Mouse (Mus musculus) liver, embryonic 14.5 days (tissue): ENCODE measurements at regions not wholly inside any gene's neighbourhood (a gene's known extent, or its start where the extent isn't known, plus 50 kb on each side); places are given as distances from the start of the nearest gene placed in this dataset.

Source experiments
- ATAC-seq: fragments of 200-750 bp; cut with Nextera tagmentation; 2 replicates; pipeline ENCODE4 v1.8.0; 2017; ENCODE audit warnings: moderate number of reproducible peaks, mild to moderate bottlenecking, moderate library complexity; ENCODE audit not compliant: insufficient read depth
- DNase-seq, 3 experiments: peaks; one replicate each; pipeline ENCODE4 v3.0.0-alpha.2; 2012 to 2013; ENCODE audit warnings: low read depth in 3 of 3, low spot score in 3 of 3
- H3K27ac ChIP-seq: fragments of 300-500 bp; sonication (generic); 2 replicates; pipeline ENCODE4 v1.5.1; 2014; ENCODE audit warnings: moderate library complexity, mild to moderate bottlenecking, control low read depth, inconsistent platforms
- H3K27me3 ChIP-seq: fragments of 300-500 bp; sonication (generic); 2 replicates; pipeline ENCODE4 v1.6.1; 2014; ENCODE audit warnings: mild to moderate bottlenecking, low read length, moderate library complexity; ENCODE audit not compliant: control insufficient read depth, insufficient read depth
- H3K36me3 ChIP-seq: fragments of 300-500 bp; sonication (generic); replicated peaks from 2 replicates; pipeline ENCODE4 v1.6.1; 2014; ENCODE audit warnings: low read depth; ENCODE audit not compliant: control insufficient read depth, insufficient read depth
- H3K4me1 ChIP-seq, 2 experiments: fragments of 200-500 bp in 1 of 2; fragments of 300-500 bp in 1 of 2; sonication (generic) in 1 of 2; replicated peaks; 2 replicates each; pipeline ENCODE4 v1.6.1; 2012 to 2014; ENCODE audit warnings: antibody characterized with exemption in 1 of 2, inconsistent platforms in 1 of 2, low read length in 1 of 2; ENCODE audit not compliant: control insufficient read depth in 2 of 2, insufficient read depth in 2 of 2
- H3K4me2 ChIP-seq: fragments of 300-500 bp; sonication (generic); 2 replicates; pipeline ENCODE4 v1.6.1; 2014; ENCODE audit warnings: low read depth, mild to moderate bottlenecking, control low read depth, moderate library complexity
- H3K4me3 ChIP-seq, 2 experiments: fragments of 200-500 bp in 1 of 2; fragments of 300-500 bp in 1 of 2; sonication (generic) in 1 of 2; 2 replicates each; pipeline ENCODE4 v1.5.1; 2012 to 2014; ENCODE audit warnings: low read depth in 2 of 2, low read length in 2 of 2, mild to moderate bottlenecking in 2 of 2, control low read depth in 1 of 2, inconsistent platforms in 1 of 2, moderate library complexity in 1 of 2; ENCODE audit not compliant: insufficient read depth in 1 of 2
- H3K9ac ChIP-seq: fragments of 300-500 bp; sonication (generic); replicated peaks from 2 replicates; pipeline ENCODE4 v1.6.1; 2014; ENCODE audit warnings: mild to moderate bottlenecking, control low read depth, moderate library complexity
- H3K9me3 ChIP-seq: fragments of 300-500 bp; sonication (generic); 2 replicates; pipeline ENCODE4 v1.6.1; 2016; ENCODE audit warnings: low read length, mixed read lengths; ENCODE audit not compliant: control insufficient read depth
- CTCF ChIP-seq: IDR thresholded peaks from 2 replicates; pipeline ENCODE4 v1.5.1; 2016; ENCODE audit warnings: antibody characterized with exemption, low read depth, control low read depth
- EP300 ChIP-seq: IDR thresholded peaks from 2 replicates; pipeline ENCODE4 v1.6.1; 2016; ENCODE audit warnings: antibody characterized with exemption, low read depth
- WGBS: fragments of 180-500 bp; shearing (Covaris S2); extraction: QIAGEN DNeasy Blood & Tissue Kit; methylation state at CpG from one replicate; pipeline ENCODE4 v1.1.7; 2014; ENCODE audit not compliant: insufficient replicate concordance; 5-methylcytosine and 5-hydroxymethylcytosine counted together

DNA sequence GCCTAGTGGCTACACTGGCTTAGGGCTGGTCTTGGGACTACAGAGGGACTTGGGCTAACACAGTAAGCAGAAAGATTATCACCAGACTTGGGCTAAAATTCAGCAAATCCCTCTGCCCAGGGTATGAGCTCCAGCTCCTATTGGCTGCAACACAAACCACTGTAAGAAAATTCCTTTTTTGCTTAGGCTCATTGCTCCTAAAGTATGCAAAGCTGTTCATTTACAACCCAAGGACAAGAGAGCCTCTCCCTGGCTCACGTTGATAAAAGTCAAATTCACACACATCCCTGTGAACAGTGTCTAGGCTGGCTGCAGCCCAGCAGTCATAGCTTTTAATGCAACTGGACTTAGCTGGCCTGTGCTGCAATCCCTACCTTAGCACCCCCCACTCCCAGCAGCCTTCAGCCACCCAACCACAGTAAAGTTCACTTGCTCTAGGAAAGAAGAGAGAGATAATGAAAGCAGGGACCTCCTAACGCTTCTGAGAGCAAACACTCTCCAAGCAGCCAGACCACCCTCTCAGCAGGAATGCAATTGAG is 247.6 kb downstream of the Tgfb2 start:
- H3K27ac ChIP-seq = no peak overlapping the region
- WGBS = 26% methylated on average over 2 of the region's 2 CpGs

GRCm38 (mm10) chr1:186457098-186457497 is 248.7 kb downstream of the Tgfb2 start:
- 53% methylated on average over 8 of the region's 8 CpGs for WGBS
- Histone ChIP-seq H3K27ac (no peak overlapping the region), H3K9me3 (no peaks in the 10 kb centered on the region)

More for the DNA sequence above, 247.6 kb downstream of the Tgfb2 start:
- TF ChIP-seq CTCF (no peak), EP300 (no peak)
- Histone ChIP-seq H3K9ac (no peak overlapping the region), H3K27me3 (no peaks in the 10 kb centered on the region), H3K4me1 (no peaks in the 10 kb centered on the region), H3K36me3 (no peaks in the 10 kb centered on the region), H3K4me3 (no peak overlapping the region), H3K4me2 (no peak overlapping the region), H3K9me3 (no peaks in the 10 kb centered on the region)
- no peak for ATAC-seq
- no peak for DNase-seq

GRCm38 (mm10) chr1:186456131-186456530 is 249.7 kb downstream of the Tgfb2 start:
- H3K9ac ChIP-seq = no peak overlapping the region
- no peak for DNase-seq
- ATAC-seq = no peak
- no peaks in the 10 kb centered on the region for H3K4me1 ChIP-seq
- peak; percentile 52 for TF ChIP-seq CTCF
- TF ChIP-seq EP300 = no peak
- no peaks in the 10 kb centered on the region for H3K9me3 ChIP-seq
- WGBS = 85% methylated on average over 3 of the region's 3 CpGs
- no peaks in the 10 kb centered on the region for H3K36me3 ChIP-seq
- no peak overlapping the region for H3K4me3 ChIP-seq
- no peaks in the 10 kb centered on the region for H3K27me3 ChIP-seq
- H3K27ac ChIP-seq = no peak overlapping the region
- H3K4me2 ChIP-seq = no peak overlapping the region

More at GRCm38 (mm10) chr1:186457098-186457497, 248.7 kb downstream of the Tgfb2 start:
- DNase-seq (no peak), ATAC-seq (no peak)
- no peak overlapping the region for H3K9ac ChIP-seq
- no peaks in the 10 kb centered on the region for H3K4me1 ChIP-seq
- H3K4me2 ChIP-seq = no peak overlapping the region
- H3K27me3 ChIP-seq = no peaks in the 10 kb centered on the region
- H3K36me3 ChIP-seq = no peaks in the 10 kb centered on the region
- TF ChIP-seq EP300 (no peak), CTCF (no peak)
- H3K4me3 ChIP-seq = no peak overlapping the region

GRCm38 (mm10) chr1:186455177-186455660 is 250.6 kb downstream of the Tgfb2 start:
- no peaks in the 10 kb centered on the region for H3K9me3 ChIP-seq
- ATAC-seq (no peak), DNase-seq (no peak)
- H3K4me1 ChIP-seq = no peaks in the 10 kb centered on the region
- no peak for TF ChIP-seq EP300
- TF ChIP-seq CTCF = no peak
- 70% methylated on average over 7 of the region's 7 CpGs for WGBS
- H3K27ac ChIP-seq = no peak overlapping the region
- H3K36me3 ChIP-seq = no peaks in the 10 kb centered on the region
- H3K4me2 ChIP-seq = no peak overlapping the region
- H3K9ac ChIP-seq = no peak overlapping the region
- H3K4me3 ChIP-seq = no peak overlapping the region
- no peaks in the 10 kb centered on the region for H3K27me3 ChIP-seq

DNA sequence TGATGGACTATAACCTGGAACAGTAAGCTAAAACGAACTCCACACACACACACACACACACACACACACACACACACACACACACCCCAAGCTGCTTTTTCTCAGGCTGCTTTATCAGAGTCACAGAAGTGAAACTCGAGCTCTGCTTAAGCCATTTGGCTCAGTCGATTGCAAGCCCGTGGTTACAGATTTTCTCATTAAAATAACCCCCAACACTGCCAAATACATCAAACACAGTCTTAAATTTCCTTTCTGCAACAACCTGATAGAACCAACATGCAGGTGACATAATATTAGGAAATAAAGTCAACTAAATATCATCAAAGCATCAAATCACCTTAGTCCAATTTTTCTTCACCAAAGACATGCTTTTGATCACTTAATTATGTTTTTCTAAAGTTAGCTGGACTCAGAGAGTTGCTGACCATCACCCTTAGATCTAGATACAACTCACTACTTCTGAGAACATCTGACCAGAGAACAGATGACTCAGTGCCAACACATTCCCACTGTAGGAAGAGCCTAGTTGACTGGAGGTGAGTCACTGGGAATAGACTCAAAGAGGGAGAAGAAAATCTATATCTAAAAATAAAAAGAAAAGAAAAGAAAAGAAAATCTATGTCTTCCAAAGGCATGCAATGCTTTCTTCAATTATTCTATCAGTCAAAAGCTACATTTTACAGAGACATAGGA is 251.2 kb downstream of the Tgfb2 start:
- no peak for TF ChIP-seq EP300
- no peak for TF ChIP-seq CTCF
- H3K4me3 ChIP-seq = no peak overlapping the region
- 31% methylated on average over 4 of the region's 4 CpGs for WGBS
- H3K27ac ChIP-seq = no peak overlapping the region
- no peak for ATAC-seq
- no peaks in the 10 kb centered on the region for H3K4me1 ChIP-seq
- no peak for DNase-seq
- H3K9me3 ChIP-seq = no peaks in the 10 kb centered on the region
- no peaks in the 10 kb centered on the region for H3K27me3 ChIP-seq
- H3K36me3 ChIP-seq = no peaks in the 10 kb centered on the region
- H3K4me2 ChIP-seq = no peak overlapping the region
- H3K9ac ChIP-seq = no peak overlapping the region
